Mouse (Mus musculus): ENCODE results near the gene Fam71e1. TPM values are rescaled to one million over a fixed set of nuclear protein-coding genes. Genes with fewer than 3 reads are reported as not detected.

The Fam71e1 gene
- total and polyA plus RNA-seq, 3 experiments: 1.2 to 2.0 TPM; not detected in 1

DNA sequence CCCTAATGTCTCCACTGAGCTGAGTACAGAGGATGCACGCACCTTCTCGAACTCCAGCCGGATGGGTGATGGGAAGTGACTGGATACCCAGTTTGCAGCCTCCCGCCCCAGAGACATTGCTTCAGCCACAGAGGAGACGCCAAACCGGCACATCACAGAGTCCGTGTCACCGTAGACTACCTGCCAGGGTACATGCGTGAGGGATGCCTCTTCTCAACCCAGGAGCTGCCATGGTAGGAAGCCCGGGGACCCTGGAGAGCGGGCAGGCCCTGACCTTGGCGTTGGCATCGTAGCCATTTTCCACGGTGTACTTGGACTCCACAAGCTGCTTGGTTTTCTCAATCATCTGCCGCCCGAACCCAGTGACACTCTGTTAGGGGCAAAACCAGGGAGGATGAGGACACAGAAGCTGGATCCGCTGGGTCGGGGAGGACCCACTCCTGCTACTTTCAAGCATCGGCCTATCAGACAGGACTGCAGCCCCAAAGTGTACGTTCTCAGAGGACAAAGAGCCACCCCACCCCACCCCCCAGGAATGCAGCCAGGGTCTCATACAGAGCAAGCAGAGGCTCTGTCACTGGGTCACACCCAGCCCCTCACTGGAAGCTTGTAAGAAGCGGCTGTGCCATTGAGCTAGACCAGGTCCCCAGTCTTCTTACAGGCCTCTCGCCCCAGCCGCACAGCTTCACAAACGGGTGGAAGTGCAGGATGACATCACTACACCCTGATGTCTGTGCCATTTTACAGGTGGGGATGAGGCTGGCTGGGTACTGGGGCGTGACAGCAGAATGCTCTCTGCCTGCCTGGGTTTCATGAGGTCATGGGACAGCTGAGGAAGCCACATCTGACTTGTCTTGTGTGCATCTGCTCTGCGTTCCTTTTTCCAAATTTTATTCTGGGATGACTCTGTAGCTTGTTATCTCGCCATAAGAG is 39.5 kb downstream of the Fam71e1 start:
- no peaks in the 10 kb centered on the region for H3K4me1 ChIP-seq (ENCODE audit: control insufficient read depth in 1 of 2, insufficient read depth in 2 of 2, low read length in 2 of 2)
- TF ChIP-seq MAFK (IDR thresholded peaks at IDR 0.05; ENCODE audit: borderline replicate concordance, low read depth, low read length) (no peak), MYB (IDR thresholded peaks at IDR 0.05; ENCODE audit: low read depth, low read length) (no peak), USF2 (IDR thresholded peaks at IDR 0.05; ENCODE audit: borderline replicate concordance in 1 of 2, insufficient read depth in 1 of 2, low read depth in 1 of 2, low read length in 2 of 2) (no peak), ZNF384 (IDR thresholded peaks at IDR 0.05; ENCODE audit: low read depth, low read length) (no peak), CTCF (IDR thresholded peaks at IDR 0.05 in 2 of 3, conservative IDR thresholded peaks at IDR 0.05 in 1 of 3; ENCODE audit: control insufficient read depth in 1 of 3, insufficient read depth in 1 of 3, low read depth in 2 of 3, low read length in 3 of 3, poor library complexity in 1 of 3, severe bottlenecking in 1 of 3) (no peak), E2F4 (IDR thresholded peaks at IDR 0.05; ENCODE audit: borderline replicate concordance, low read depth, low read length) (no peak), ELF1 (IDR thresholded peaks at IDR 0.05; ENCODE audit: low read depth, low read length) (no peak), MXI1 (IDR thresholded peaks at IDR 0.05; ENCODE audit: low read depth, low read length) (no peak), TCF12 (IDR thresholded peaks at IDR 0.05; ENCODE audit: low read depth, low read length) (no peak), ZMIZ1 (IDR thresholded peaks at IDR 0.05; ENCODE audit: low read depth, low read length) (no peak), POLR2AphosphoS2 (IDR thresholded peaks at IDR 0.05; ENCODE audit: low read length) (no peak)
- no peak for DNase-seq (ENCODE audit: low read depth, low spot score)
- H3K4me3 ChIP-seq (ENCODE audit: control insufficient read depth in 1 of 2, insufficient read depth in 1 of 2, low read depth in 2 of 2, low read length in 2 of 2): no peak overlapping the region
- no peaks in the 10 kb centered on the region for H3K36me3 ChIP-seq (ENCODE audit: control insufficient read depth in 1 of 2, insufficient read depth in 2 of 2, low read length in 2 of 2)
- no peaks in the 10 kb centered on the region for H3K27me3 ChIP-seq (ENCODE audit: control insufficient read depth in 1 of 2, insufficient read depth in 2 of 2, low read length in 2 of 2)
- no peak overlapping the region for H3K27ac ChIP-seq (ENCODE audit: control insufficient read depth, low read depth, low read length)
- H3K79me2 ChIP-seq (ENCODE audit: control insufficient read depth, insufficient read depth, low read length, poor library complexity): no peaks in the 10 kb centered on the region
- no peak overlapping the region for H3K9ac ChIP-seq (ENCODE audit: control insufficient read depth, low read depth, low read length, poor library complexity, severe bottlenecking)
- H3K9me3 ChIP-seq (replicated peaks; ENCODE audit: insufficient read depth, low read length): no peaks in the 10 kb centered on the region

- H3K9ac ChIP-seq (ENCODE audit: control insufficient read depth, low read depth, low read length, poor library complexity, severe bottlenecking): no peak overlapping the region
- no peaks in the 10 kb centered on the region for H3K4me1 ChIP-seq (ENCODE audit: control insufficient read depth in 1 of 2, insufficient read depth in 2 of 2, low read length in 2 of 2)
- no peak for DNase-seq (ENCODE audit: low read depth, low spot score)
- H3K27me3 ChIP-seq (ENCODE audit: control insufficient read depth in 1 of 2, insufficient read depth in 2 of 2, low read length in 2 of 2): no peaks in the 10 kb centered on the region
- H3K9me3 ChIP-seq (replicated peaks; ENCODE audit: insufficient read depth, low read length): no peaks in the 10 kb centered on the region
- no peak overlapping the region for H3K27ac ChIP-seq (ENCODE audit: control insufficient read depth, low read depth, low read length)
- H3K4me3 ChIP-seq (ENCODE audit: control insufficient read depth in 1 of 2, insufficient read depth in 1 of 2, low read depth in 2 of 2, low read length in 2 of 2): no peak overlapping the region
- TF ChIP-seq CHD1 (IDR thresholded peaks at IDR 0.05; ENCODE audit: low read depth, low read length) (no peak), POLR2AphosphoS5 (IDR thresholded peaks at IDR 0.05; ENCODE audit: borderline replicate concordance, low read depth, low read length) (no peak), SIN3A (IDR thresholded peaks at IDR 0.05; ENCODE audit: low read length) (no peak), ELF1 (IDR thresholded peaks at IDR 0.05; ENCODE audit: low read depth, low read length) (no peak), ZNF384 (IDR thresholded peaks at IDR 0.05; ENCODE audit: low read depth, low read length) (no peak), JUND (IDR thresholded peaks at IDR 0.05; ENCODE audit: low read depth, low read length) (no peak), POLR2A (IDR thresholded peaks at IDR 0.05; ENCODE audit: control insufficient read depth in 1 of 2, insufficient read depth in 1 of 2, low read depth in 1 of 2, low read length in 2 of 2, poor library complexity in 1 of 2) (no peak), MAX (IDR thresholded peaks at IDR 0.05; ENCODE audit: low read length) (no peak), NRF1 (IDR thresholded peaks at IDR 0.05; ENCODE audit: insufficient read depth, low read depth, low read length, poor library complexity, severe bottlenecking) (no peak), ZKSCAN1 (IDR thresholded peaks at IDR 0.05; ENCODE audit: low read depth, low read length) (no peak), POLR2AphosphoS2 (IDR thresholded peaks at IDR 0.05; ENCODE audit: low read length) (no peak), SMC3 (IDR thresholded peaks at IDR 0.05; ENCODE audit: low read depth, low read length) (no peak)
- H3K36me3 ChIP-seq (ENCODE audit: control insufficient read depth in 1 of 2, insufficient read depth in 2 of 2, low read length in 2 of 2): no peaks in the 10 kb centered on the region
- H3K79me2 ChIP-seq (ENCODE audit: control insufficient read depth, insufficient read depth, low read length, poor library complexity): no peaks in the 10 kb centered on the region
These were observed 40.2 kb downstream of the Fam71e1 start for GRCm38 (mm10) chr7:44536590-44536968.
